ENCODE assay signal across 9 mouse cellular contexts in the genomic region with DNA sequence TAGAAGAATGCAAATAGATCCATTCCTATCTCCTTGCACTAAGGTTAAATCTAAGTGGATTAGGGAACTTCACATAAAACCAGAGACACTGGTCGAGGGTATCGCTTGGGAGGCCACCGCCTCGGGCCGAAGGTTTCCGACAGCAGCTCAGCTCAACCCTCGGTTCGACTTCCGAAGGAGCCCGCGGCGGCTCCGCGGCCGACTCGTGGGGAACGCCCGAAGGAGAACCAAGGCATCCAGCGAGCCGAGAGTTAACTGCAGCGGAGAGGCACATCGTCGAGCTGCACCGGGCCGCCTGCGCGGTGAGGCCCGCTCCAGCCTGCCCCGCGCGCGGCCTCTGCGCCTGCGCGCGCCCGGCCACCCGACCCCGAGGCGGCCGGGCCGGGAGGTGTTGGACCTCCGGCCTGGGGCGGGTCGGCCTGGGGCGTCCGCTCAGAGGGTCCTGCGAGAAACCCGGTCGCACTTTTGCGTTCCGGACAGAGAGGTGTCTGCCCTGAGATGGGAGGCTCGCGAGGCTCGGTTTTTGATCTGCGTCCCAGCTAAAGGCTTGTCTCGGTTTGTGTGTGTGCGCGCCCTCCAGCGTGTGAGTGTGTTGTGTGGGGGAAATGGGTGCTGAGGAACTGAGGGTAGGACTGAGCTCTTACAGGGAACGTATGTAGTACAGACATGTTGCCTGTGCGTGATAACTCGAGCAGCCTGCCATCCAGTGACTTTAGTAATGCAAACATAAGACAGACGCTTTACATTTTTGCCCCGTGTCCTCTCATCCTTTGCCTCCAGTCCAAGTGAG. TPM values are rescaled to one million over a fixed set of nuclear protein-coding genes. Genes with fewer than 3 reads are reported as not detected.
DNase-seq lines count a peak whose midpoint lies in the region; ATAC-seq lines count a peak whose summit lies in the region.
"Not testable (repeated sequence)": the region's sequence is repeated elsewhere in the genome, so short reads cannot be mapped to it uniquely, and the experiment has no call there.
"Had no signal": no experiment of that assay in that cellular context is flagged by ENCODE, and none has a peak within 500 bp of the region (broad histone marks: within the 10 kb centered on the region; RNA-seq: fewer than 3 reads in every experiment).

No protein-coding gene starts in this region.

- peak overlapping the region; percentile 32; the same call in 1 of the 2 replicates for H3K4me2 ChIP-seq in forebrain, embryonic 14.5 days (ENCODE audit: low read length)
- H3K4me2 ChIP-seq in heart, embryonic 16.5 days (ENCODE audit: low read depth, low read length): peak overlapping the region; percentile 51
- H3K4me2 ChIP-seq in limb, embryonic 11.5 days (ENCODE audit: low read depth, severe bottlenecking): peak overlapping the region; percentile 25; the same call in 1 of the 2 replicates

- ATAC-seq in forebrain, embryonic 14.5 days: peak; percentile 99
- peak; percentile 95 for ATAC-seq in heart, embryonic 16.5 days (replicated peaks; ENCODE audit: extremely low read depth, insufficient read depth, low FRiP score)
- peak; percentile 96 for ATAC-seq in limb, embryonic 11.5 days (ENCODE audit: insufficient number of reproducible peaks, low FRiP score, low TSS enrichment, low read depth)

- not testable (repeated sequence) for H3K27me3 ChIP-seq in forebrain, embryonic 14.5 days (replicated peaks; ENCODE audit: control insufficient read depth, insufficient read depth, low read length); heart, embryonic 16.5 days (ENCODE audit: control insufficient read depth, insufficient read depth, low read length); limb, embryonic 11.5 days (ENCODE audit: control insufficient read depth, insufficient read depth, low read length); midbrain, embryonic 10.5 days (ENCODE audit: low read depth, poor library complexity, severe bottlenecking)

- DNase-seq in cerebellum, adult 18-20 months: peak; percentile 4 to 41
- not testable (repeated sequence) for DNase-seq in forebrain, embryonic 14.5 days (ENCODE audit: low spot score)
- DNase-seq in kidney, adult 9 months: peak; percentile 21
- DNase-seq in limb, embryonic 11.5 days (ENCODE audit: low spot score): peak; percentile 32
- DNase-seq in midbrain, embryonic 10.5 days (ENCODE audit: low spot score): peak; percentile 13
- DNase-seq in right cerebral cortex, postnatal 10 days (ENCODE audit: low spot score in 2 of 2): peak; percentile 14 to 17

- H3K4me1 ChIP-seq in forebrain, embryonic 14.5 days (ENCODE audit: control insufficient read depth, insufficient read depth, low read length); heart, embryonic 16.5 days (ENCODE audit: control insufficient read depth, insufficient read depth, low read length); limb, embryonic 11.5 days (ENCODE audit: control insufficient read depth, insufficient read depth, low read length); midbrain, embryonic 10.5 days: not testable (repeated sequence)

- not testable (repeated sequence) for H3K9ac ChIP-seq in forebrain, embryonic 14.5 days (ENCODE audit: low read length); heart, embryonic 16.5 days (ENCODE audit: low read length); limb, embryonic 11.5 days (ENCODE audit: low read length)

- not testable (repeated sequence) for H3K27ac ChIP-seq in forebrain, embryonic 14.5 days (ENCODE audit: low read depth, low read length); heart, embryonic 16.5 days (ENCODE audit: low read length); limb, embryonic 11.5 days (replicated peaks; ENCODE audit: low read depth, low read length); midbrain, embryonic 10.5 days (replicated peaks)

- not testable (repeated sequence) for H3K9me3 ChIP-seq in forebrain, embryonic 14.5 days (replicated peaks; ENCODE audit: control insufficient read depth, low read length); heart, embryonic 16.5 days (replicated peaks; ENCODE audit: control insufficient read depth, low read length); limb, embryonic 11.5 days (ENCODE audit: control insufficient read depth, low read length); midbrain, embryonic 10.5 days (replicated peaks)

- not testable (repeated sequence) for H3K36me3 ChIP-seq in forebrain, embryonic 14.5 days (ENCODE audit: control insufficient read depth, insufficient read depth, low read length); heart, embryonic 16.5 days (ENCODE audit: control insufficient read depth, insufficient read depth); limb, embryonic 11.5 days (ENCODE audit: control insufficient read depth, insufficient read depth, low read length); midbrain, embryonic 10.5 days

- WGBS in forebrain, embryonic 14.5 days: 8% methylated on average over 22 of the region's 65 CpGs
- WGBS in heart, embryonic 16.5 days: under 1% methylated on average over 30 of the region's 65 CpGs
- 2% methylated on average over 24 of the region's 65 CpGs for WGBS in limb, embryonic 11.5 days
- 2% methylated on average over 38 of the region's 65 CpGs for WGBS in midbrain, embryonic 10.5 days

- H3K4me3 ChIP-seq in forebrain, embryonic 14.5 days (ENCODE audit: low read depth, low read length): peak overlapping the region; percentile 11; the same call in 1 of the 2 replicates
- H3K4me3 ChIP-seq in heart, embryonic 16.5 days (ENCODE audit: low read length): peak overlapping the region; percentile 28; the same call in 1 of the 2 replicates
- not testable (repeated sequence) for H3K4me3 ChIP-seq in limb, embryonic 11.5 days (ENCODE audit: low read depth, low read length)
- peak overlapping the region; percentile 39 for H3K4me3 ChIP-seq in midbrain, embryonic 10.5 days

RNA-seq across cellular contexts. Expression of a gene that starts 50.9 kb away (rescaled TPM):
- polyA plus RNA-seq in forebrain, embryonic 14.5 days (2014; fragmentation: Nextera tagmentation; extraction: Ambion mirVana): not detected in 2 replicates
- polyA plus RNA-seq in heart, embryonic 16.5 days (2015; fragmentation: Nextera tagmentation; extraction: Ambion mirVana): not detected in 2 replicates
- not detected in 2 replicates for polyA plus RNA-seq in limb, embryonic 11.5 days (2014; fragmentation: Nextera tagmentation; extraction: Ambion mirVana)
- polyA plus RNA-seq in midbrain, embryonic 10.5 days (2016; fragmentation: Nextera tagmentation; extraction: Ambion mirVana): not detected in 2 replicates
- polyA plus RNA-seq: frontal cortex, adult 2 months; myocyte had no signal
